Mouse (Mus musculus) kidney, adult 2 months (tissue): ENCODE measurements around the gene Evx2. TPM values are rescaled to one million over a fixed set of nuclear protein-coding genes. Genes with fewer than 3 reads are reported as not detected.

Experiments
- DNase-seq: peaks from one replicate; pipeline ENCODE4 v3.0.0; 2021
- H3K27ac ChIP-seq: fragments of 200-500 bp; 2 replicates; pipeline ENCODE4 v1.5.1; 2012; ENCODE audit warnings: low read depth, low read length, control low read depth, inconsistent platforms; ENCODE audit not compliant: insufficient read depth
- H3K27me3 ChIP-seq: fragments of 200-500 bp; replicated peaks from 2 replicates; pipeline ENCODE4 v1.6.1; 2012; ENCODE audit warnings: mild to moderate bottlenecking, moderate library complexity, low read length, inconsistent platforms; ENCODE audit not compliant: control insufficient read depth, insufficient read depth
- H3K36me3 ChIP-seq: fragments of 200-500 bp; 2 replicates; pipeline ENCODE4 v1.6.1; 2012; ENCODE audit warnings: mild to moderate bottlenecking, moderate library complexity, low read length, inconsistent platforms; ENCODE audit not compliant: control insufficient read depth, insufficient read depth
- H3K4me1 ChIP-seq: fragments of 200-500 bp; 2 replicates; pipeline ENCODE4 v1.6.1; 2011; ENCODE audit warnings: low read length; ENCODE audit not compliant: control insufficient read depth, insufficient read depth
- H3K4me3 ChIP-seq: fragments of 200-500 bp; 2 replicates; pipeline ENCODE4 v1.5.1; 2011; ENCODE audit warnings: mild to moderate bottlenecking, low read depth, low read length, control low read depth; ENCODE audit not compliant: insufficient read depth
- CTCF ChIP-seq: fragments of 200-500 bp; conservative IDR thresholded peaks from 2 replicates; pipeline ENCODE4 v1.5.1; 2011; ENCODE audit warnings: low read depth, mild to moderate bottlenecking, control low read depth, low read length, moderate library complexity, mixed read lengths; ENCODE audit not compliant: insufficient read depth, insufficient read length
- POLR2A ChIP-seq: fragments of 200-500 bp; IDR thresholded peaks from one replicate; pipeline ENCODE4 v1.6.1; 2011; ENCODE audit warnings: low read depth, low read length, control low read depth
- WGBS: fragments of 180-500 bp; shearing (Covaris S2); methylation state at CpG from one replicate; pipeline ENCODE4 v1.1.7; 2018; 5-methylcytosine and 5-hydroxymethylcytosine counted together
- polyA plus RNA-seq: library from polyadenylated mRNA; depleted of rRNA; stranded (reverse); fragments of >200 nt; gene quantifications from 2 replicates; pipeline ENCODE4 v1.2.3, GENCODE M21; 2012

The Evx2 gene
- polyA plus RNA-seq, 1 experiment = not detected

DNA sequence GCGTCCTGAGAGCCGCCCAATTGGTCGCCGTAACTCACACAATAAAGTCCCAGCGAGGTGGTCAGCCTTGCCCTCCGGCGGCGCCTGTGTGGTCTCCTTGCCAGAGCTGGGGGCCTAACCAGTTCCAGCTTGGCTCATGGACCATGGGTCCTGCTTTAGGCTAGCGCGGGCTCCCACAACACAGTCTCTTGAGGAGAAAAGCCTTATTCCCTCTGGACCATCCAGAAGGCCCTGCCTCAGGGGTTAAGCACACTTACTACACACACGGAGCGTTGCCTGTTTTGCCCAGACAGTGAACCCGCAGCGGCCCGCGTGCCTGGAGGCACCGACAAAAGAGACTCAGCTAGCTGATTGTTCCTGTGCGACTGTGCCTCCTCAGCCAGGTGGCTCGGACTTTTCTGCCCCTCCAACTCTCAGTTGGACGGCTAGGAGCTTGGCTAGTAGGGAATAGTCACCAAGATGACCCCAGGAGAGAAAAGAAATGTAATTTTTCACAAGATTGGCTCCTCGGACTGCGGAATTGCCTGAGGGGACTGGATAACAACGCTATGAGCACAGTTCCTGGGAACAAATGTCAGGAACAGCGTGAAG lies 14.6 kb upstream of the Evx2 start:
- no peak for TF ChIP-seq CTCF
- TF ChIP-seq POLR2A = no peak
- Histone ChIP-seq H3K27me3 (peaks cover 4% of the 10 kb centered on the region), H3K4me1 (no peaks in the 10 kb centered on the region), H3K36me3 (no peaks in the 10 kb centered on the region), H3K4me3 (no peak overlapping the region), H3K27ac (no peak overlapping the region)
- no peak for DNase-seq
- 34% methylated on average over 24 of the region's 24 CpGs for WGBS

DNA sequence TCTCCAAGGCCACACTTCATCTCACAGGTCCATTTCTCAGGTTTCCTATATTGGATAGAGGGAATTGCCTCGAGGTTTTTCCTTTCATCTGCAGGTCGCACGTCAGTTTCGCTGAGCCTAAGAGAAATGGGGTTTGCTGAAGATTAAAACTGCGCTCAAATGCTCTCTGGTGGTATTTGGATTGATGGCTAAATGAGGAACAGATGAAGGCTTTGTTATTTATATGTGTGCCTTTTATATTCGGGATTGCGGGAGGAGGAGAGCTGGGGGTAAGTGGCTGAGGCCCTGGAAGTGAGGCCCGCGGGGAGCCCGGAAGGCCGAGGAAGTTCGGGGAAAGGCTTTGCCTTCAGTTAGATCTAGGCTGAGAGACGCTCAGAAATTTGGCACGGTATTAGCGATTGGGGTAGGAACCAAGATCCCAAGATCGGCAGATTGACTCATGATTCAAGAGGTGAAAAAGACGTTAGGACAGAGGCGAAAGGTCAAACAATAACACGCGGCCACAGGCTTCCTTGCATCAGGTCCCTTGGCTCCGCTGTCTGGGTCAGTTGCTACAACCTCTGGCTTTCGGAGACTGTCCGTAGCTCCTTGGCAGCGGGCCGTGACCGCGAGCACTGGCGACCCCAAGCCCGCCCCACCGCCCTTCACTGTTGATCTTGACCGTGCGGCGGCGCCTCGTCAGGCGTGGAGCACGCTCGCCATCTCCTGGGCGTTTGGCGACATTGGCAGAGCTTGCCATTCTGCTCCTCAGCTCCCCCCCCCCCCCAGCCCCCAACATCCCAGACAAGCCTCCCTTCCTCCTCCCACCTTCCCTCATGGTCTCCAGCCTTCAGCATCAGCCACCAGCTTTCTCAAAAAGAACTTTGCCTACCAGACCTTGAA lies 13.4 kb upstream of the Evx2 start:
- H3K27me3 ChIP-seq = peaks cover 9% of the 10 kb centered on the region
- peak; percentile 66 for TF ChIP-seq CTCF
- TF ChIP-seq POLR2A = no peak
- no peaks in the 10 kb centered on the region for H3K4me1 ChIP-seq
- 24% methylated on average over 40 of the region's 40 CpGs for WGBS
- no peaks in the 10 kb centered on the region for H3K36me3 ChIP-seq
- H3K27ac ChIP-seq = no peak overlapping the region
- H3K4me3 ChIP-seq = peak overlapping the region; percentile 36; the same call in 1 of the 2 replicates
- DNase-seq = peak; percentile 63

DNA sequence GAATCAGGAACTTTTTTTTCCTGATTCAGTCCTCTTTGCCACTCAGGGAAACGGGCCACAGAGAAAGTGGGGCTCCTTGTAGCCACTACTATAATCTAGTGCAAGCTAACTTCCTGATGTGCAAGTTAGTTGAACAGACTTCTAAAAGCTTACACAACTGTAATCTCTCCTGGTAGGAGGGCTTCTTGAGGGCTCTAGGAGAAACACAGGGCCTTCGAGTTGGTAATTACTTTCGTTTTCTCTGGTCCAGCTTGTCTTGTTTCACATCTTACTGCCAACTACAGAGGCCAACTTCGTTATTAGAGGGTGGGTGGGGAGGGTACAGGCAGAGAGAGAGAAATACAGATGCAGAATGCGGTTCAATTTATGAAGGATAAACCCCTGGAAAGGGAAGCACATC lies 12.5 kb upstream of the Evx2 start:
- TF ChIP-seq POLR2A (no peak), CTCF (no peak)
- Histone ChIP-seq H3K4me1 (no peaks in the 10 kb centered on the region), H3K27me3 (peaks cover 11% of the 10 kb centered on the region), H3K4me3 (no peak overlapping the region), H3K36me3 (no peaks in the 10 kb centered on the region), H3K27ac (no peak overlapping the region)
- WGBS = 75% methylated on average over 5 of the region's 5 CpGs
- no peak for DNase-seq

DNA sequence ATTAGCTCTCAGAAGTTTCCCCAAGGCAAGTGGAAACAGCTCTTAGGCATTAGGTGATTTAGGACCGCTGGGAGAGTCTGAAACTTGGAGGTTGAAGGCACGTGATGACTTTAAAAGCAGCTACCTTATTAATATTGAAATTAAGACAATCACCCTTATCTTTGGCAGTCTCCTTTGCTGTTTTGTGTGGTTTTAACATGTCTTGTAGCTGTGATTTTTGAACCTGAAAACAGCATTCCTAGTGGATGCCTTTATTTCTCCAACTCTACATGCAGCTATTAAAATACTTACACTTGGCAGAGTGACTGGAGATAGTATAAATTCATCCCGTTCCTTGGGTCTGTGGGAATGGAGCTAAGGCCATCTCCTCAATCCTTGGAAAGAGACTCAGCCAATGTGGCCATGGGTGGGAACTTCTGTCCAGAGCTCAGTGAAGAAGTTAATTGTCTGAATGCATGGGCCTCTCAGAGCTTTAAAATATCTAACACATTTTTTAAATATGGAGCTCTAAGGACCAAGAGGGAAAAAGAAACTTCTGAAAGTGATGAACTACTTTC lies 11.4 kb upstream of the Evx2 start:
- no peak overlapping the region for H3K27ac ChIP-seq
- 32% methylated on average over 3 of the region's 3 CpGs for WGBS
- no peaks in the 10 kb centered on the region for H3K36me3 ChIP-seq
- no peak for DNase-seq
- H3K27me3 ChIP-seq = peaks cover 11% of the 10 kb centered on the region
- no peak for TF ChIP-seq POLR2A
- no peak for TF ChIP-seq CTCF
- no peak overlapping the region for H3K4me3 ChIP-seq
- no peaks in the 10 kb centered on the region for H3K4me1 ChIP-seq

DNA sequence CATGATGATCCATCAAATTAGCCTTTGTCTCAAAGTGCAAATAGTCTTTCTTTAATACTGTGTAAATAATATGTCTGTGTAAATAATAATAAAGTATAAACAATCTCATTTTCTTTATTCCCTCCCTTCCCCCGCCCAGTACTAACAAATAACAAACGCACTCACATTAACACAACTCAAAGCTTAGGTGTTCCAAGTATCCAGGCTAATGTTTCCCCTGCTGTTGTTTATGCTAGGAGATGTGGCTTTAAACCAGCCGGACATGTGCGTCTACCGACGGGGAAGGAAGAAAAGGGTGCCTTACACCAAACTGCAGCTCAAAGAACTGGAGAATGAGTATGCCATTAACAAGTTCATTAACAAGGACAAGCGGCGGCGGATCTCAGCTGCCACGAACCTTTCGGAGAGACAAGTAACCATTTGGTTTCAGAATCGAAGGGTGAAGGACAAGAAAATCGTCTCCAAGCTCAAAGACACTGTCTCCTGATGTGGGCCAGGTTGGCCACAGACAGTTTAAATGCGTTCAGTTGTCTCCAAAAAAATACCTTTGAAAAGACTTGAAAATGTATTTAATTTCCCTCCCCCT lies 10.4 kb upstream of the Evx2 start:
- 20% methylated on average over 14 of the region's 14 CpGs for WGBS
- Histone ChIP-seq H3K4me1 (no peaks in the 10 kb centered on the region), H3K4me3 (no peak overlapping the region), H3K27ac (no peak overlapping the region), H3K36me3 (no peaks in the 10 kb centered on the region), H3K27me3 (peaks cover 11% of the 10 kb centered on the region)
- no peak for DNase-seq
- no peak for TF ChIP-seq CTCF
- no peak for TF ChIP-seq POLR2A

DNA sequence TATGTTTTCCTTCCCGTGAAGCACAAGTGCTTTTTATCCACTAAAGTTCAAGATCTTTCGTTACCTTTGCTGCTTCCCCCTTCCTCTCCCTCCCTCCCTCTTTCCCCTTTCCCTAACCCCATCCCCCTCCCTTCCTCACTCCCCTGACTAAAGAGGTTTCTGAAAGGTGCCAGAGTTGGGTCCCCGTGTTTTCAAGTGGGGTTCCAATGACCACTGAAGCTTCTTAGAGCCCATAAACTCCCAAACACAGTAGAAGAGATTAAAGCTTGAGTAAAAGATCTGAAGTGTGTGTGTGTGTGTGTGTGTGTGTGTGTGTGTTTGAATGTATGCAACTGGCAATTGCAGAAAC lies 9.8 kb upstream of the Evx2 start:
- Histone ChIP-seq H3K36me3 (no peaks in the 10 kb centered on the region), H3K27me3 (peaks cover 11% of the 10 kb centered on the region), H3K27ac (no peak overlapping the region), H3K4me3 (no peak overlapping the region), H3K4me1 (no peaks in the 10 kb centered on the region)
- no peak for DNase-seq
- TF ChIP-seq POLR2A (no peak), CTCF (no peak)
- 10% methylated on average over 3 of the region's 3 CpGs for WGBS
